Mouse (Mus musculus) ES-Bruce4 (cell line): ENCODE measurements around the gene Pet100.

Experiments
- CTCF ChIP-seq: IDR thresholded peaks from one replicate; pipeline ENCODE4 v1.8.1; 2011; ENCODE audit warnings: low read depth, low read length
- EP300 ChIP-seq: IDR thresholded peaks from 2 replicates; pipeline ENCODE4 v1.6.1; 2011; ENCODE audit warnings: low read depth, low read length; ENCODE audit not compliant: insufficient read depth

GRCm38 (mm10) chr8:3598054-3598453, 23.3 kb upstream of the Pet100 start:
- TF ChIP-seq CTCF, result no peak
- no peak for TF ChIP-seq EP300
